Comparison of ENCODE assay signal across 15 mouse cellular contexts in the genomic region with DNA sequence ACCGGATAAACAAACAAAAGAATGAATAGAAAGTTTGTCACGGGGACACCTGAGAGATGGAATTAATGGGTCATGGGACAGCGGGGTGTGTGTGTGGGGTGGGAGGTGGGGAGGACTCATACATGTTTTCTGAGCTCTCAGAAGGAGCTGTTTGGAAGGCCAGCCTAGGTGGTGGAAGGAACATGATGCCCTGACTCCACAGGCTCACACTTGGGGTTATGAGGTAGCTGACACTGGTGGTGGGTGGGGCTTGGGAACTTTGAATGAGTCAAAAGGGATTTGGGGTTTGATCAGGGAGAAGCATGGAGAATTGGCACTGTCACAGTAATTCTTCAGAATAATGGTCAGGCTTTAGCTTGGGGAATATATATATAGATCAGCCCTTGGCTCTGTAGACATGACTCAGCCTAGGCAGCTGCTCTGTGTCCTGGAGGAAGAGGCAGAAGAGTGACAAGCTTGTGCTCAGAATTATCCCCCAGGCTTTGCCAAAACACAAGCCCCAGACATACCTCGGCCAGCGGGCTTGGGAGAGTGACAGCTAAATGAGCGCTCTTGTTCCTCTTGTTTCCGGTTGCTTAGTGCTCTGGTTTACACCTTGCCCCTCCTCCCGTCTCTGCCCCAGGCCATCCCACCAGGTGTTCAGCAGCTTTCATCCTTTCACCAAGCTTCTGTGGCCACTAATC.
DNase-seq lines count a peak whose midpoint lies in the region; ATAC-seq lines count a peak whose summit lies in the region.
"Had no signal": no experiment of that assay in that cellular context is flagged by ENCODE, and none has a peak within 500 bp of the region (broad histone marks: within the 10 kb centered on the region; RNA-seq: fewer than 3 reads in every experiment).

No protein-coding gene starts in this region.

- WGBS in midbrain, embryonic 10.5 days, result 42% methylated on average over 8 of the region's 8 CpGs
- WGBS in midbrain, embryonic 15.5 days, result 30% methylated on average over 8 of the region's 8 CpGs
- WGBS in embryonic facial prominence, embryonic 10.5 days, result 29% methylated on average over 8 of the region's 8 CpGs
- 27% methylated on average over 8 of the region's 8 CpGs for WGBS in midbrain, embryonic 13.5 days

- DNase-seq in midbrain, embryonic 10.5 days (ENCODE audit: low spot score), result peak; percentile 46
- DNase-seq in ES-CJ7 (ENCODE audit: low read depth, low spot score), result peak; percentile 34
- DNase-seq in embryonic facial prominence, embryonic 10.5 days (ENCODE audit: low spot score), result peak; percentile 63
- no peak for DNase-seq in adrenal gland, adult (ENCODE audit: inconsistent age in 2 of 2, low spot score in 1 of 2)
- no peak for DNase-seq in gastrocnemius, postnatal 25 days
- DNase-seq: adrenal gland, adult 8-10 months; cerebellum, postnatal 10 days; kidney, adult 2 months had no signal

- no peaks in the 10 kb centered on the region for H3K9me3 ChIP-seq in midbrain, embryonic 10.5 days (replicated peaks)
- H3K9me3 ChIP-seq in midbrain, embryonic 15.5 days, result no peaks in the 10 kb centered on the region
- no peaks in the 10 kb centered on the region for H3K9me3 ChIP-seq in embryonic facial prominence, embryonic 10.5 days
- H3K9me3 ChIP-seq in midbrain, embryonic 13.5 days, result no peaks in the 10 kb centered on the region
- H3K9me3 ChIP-seq: hindbrain, embryonic 15.5 days; lung, embryonic 15.5 days had no signal

- no peaks in the 10 kb centered on the region for H3K36me3 ChIP-seq in midbrain, embryonic 10.5 days
- no peaks in the 10 kb centered on the region for H3K36me3 ChIP-seq in midbrain, embryonic 15.5 days (replicated peaks)
- H3K36me3 ChIP-seq in embryonic facial prominence, embryonic 10.5 days (replicated peaks), result no peaks in the 10 kb centered on the region
- H3K36me3 ChIP-seq in midbrain, embryonic 13.5 days, result no peaks in the 10 kb centered on the region
- H3K36me3 ChIP-seq: hindbrain, embryonic 15.5 days; lung, embryonic 15.5 days had no signal

- no peak overlapping the region for H3K4me2 ChIP-seq in midbrain, embryonic 15.5 days
- no peak overlapping the region for H3K4me2 ChIP-seq in midbrain, embryonic 13.5 days (replicated peaks)
- H3K4me2 ChIP-seq: hindbrain, embryonic 15.5 days; lung, embryonic 15.5 days had no signal

- peaks cover 19% of the 10 kb centered on the region for H3K4me1 ChIP-seq in midbrain, embryonic 10.5 days
- no peaks in the 10 kb centered on the region for H3K4me1 ChIP-seq in midbrain, embryonic 15.5 days
- H3K4me1 ChIP-seq in embryonic facial prominence, embryonic 10.5 days, result peaks cover 18% of the 10 kb centered on the region
- H3K4me1 ChIP-seq in midbrain, embryonic 13.5 days (replicated peaks), result peaks cover 14% of the 10 kb centered on the region
- H3K4me1 ChIP-seq: hindbrain, embryonic 15.5 days had no signal

- no peak for ATAC-seq in midbrain, embryonic 15.5 days (replicated peaks)
- ATAC-seq in midbrain, embryonic 13.5 days, result peak; percentile 77; the same call in 1 of the 2 replicates
- ATAC-seq: CD4-positive, CD25-positive, alpha-beta regulatory T cell, adult 4 months; forebrain, embryonic 16.5 days had no signal

- H3K4me3 ChIP-seq in midbrain, embryonic 10.5 days, result no peak overlapping the region
- H3K4me3 ChIP-seq in midbrain, embryonic 15.5 days, result no peak overlapping the region
- no peak overlapping the region for H3K4me3 ChIP-seq in embryonic facial prominence, embryonic 10.5 days
- H3K4me3 ChIP-seq in midbrain, embryonic 13.5 days (replicated peaks), result no peak overlapping the region
- H3K4me3 ChIP-seq: erythroblast, embryonic 14.5 days; hindbrain, embryonic 15.5 days; lung, embryonic 15.5 days had no signal

- 0 out of 2 replicates have a peak overlapping the region, but pooled peaks have one; percentile 33 for H3K27ac ChIP-seq in midbrain, embryonic 10.5 days (replicated peaks)
- no peak overlapping the region for H3K27ac ChIP-seq in midbrain, embryonic 15.5 days
- no peak overlapping the region for H3K27ac ChIP-seq in embryonic facial prominence, embryonic 10.5 days (replicated peaks)
- 0 out of 2 replicates have a peak overlapping the region, but pooled peaks have one; percentile 7 for H3K27ac ChIP-seq in midbrain, embryonic 13.5 days
- H3K27ac ChIP-seq: hindbrain, embryonic 15.5 days; lung, embryonic 15.5 days had no signal

- H3K9ac ChIP-seq in midbrain, embryonic 15.5 days, result no peak overlapping the region
- H3K9ac ChIP-seq in midbrain, embryonic 13.5 days (replicated peaks), result no peak overlapping the region
- H3K9ac ChIP-seq: hindbrain, embryonic 15.5 days; lung, embryonic 15.5 days had no signal

- H3K27me3 ChIP-seq in midbrain, embryonic 10.5 days (ENCODE audit: low read depth, poor library complexity, severe bottlenecking), result no peaks in the 10 kb centered on the region
- H3K27me3 ChIP-seq in midbrain, embryonic 15.5 days (replicated peaks), result no peaks in the 10 kb centered on the region
- H3K27me3 ChIP-seq in embryonic facial prominence, embryonic 10.5 days (replicated peaks; ENCODE audit: low read depth, poor library complexity, severe bottlenecking), result no peaks in the 10 kb centered on the region
- no peaks in the 10 kb centered on the region for H3K27me3 ChIP-seq in midbrain, embryonic 13.5 days
- H3K27me3 ChIP-seq: hindbrain, embryonic 15.5 days; lung, embryonic 15.5 days had no signal

Comparison
In these comparisons a context has a peak if more than half of its experiments do, and no peak if none do; other contexts are left out.
1. H3K27ac ChIP-seq: peak in midbrain, embryonic 10.5 days (single experiment) and midbrain, embryonic 13.5 days (single experiment); none in midbrain, embryonic 15.5 days (single experiment) and embryonic facial prominence, embryonic 10.5 days (single experiment).
2. DNase-seq: peak in midbrain, embryonic 10.5 days (single experiment), ES-CJ7 (single experiment) and embryonic facial prominence, embryonic 10.5 days (single experiment); none in adrenal gland, adult (0 of 2) and gastrocnemius, postnatal 25 days (single experiment).